Mouse (Mus musculus) embryonic facial prominence, embryonic 15.5 days (tissue): ENCODE results near the gene Lyve1. TPM values are rescaled to one million over a fixed set of nuclear protein-coding genes. Genes with fewer than 3 reads are reported as not detected.

Experiments
- ATAC-seq: fragments of 200-750 bp; cut with Nextera tagmentation; 2 replicates; pipeline ENCODE4 v1.8.0; 2017; ENCODE audit warnings: low read depth, moderate TSS enrichment; ENCODE audit not compliant: insufficient number of reproducible peaks, low FRiP score, low TSS enrichment
- H3K27ac ChIP-seq: fragments of 300-500 bp; sonication (generic); replicated peaks from 2 replicates; pipeline ENCODE4 v1.5.1; 2015; ENCODE audit warnings: mild to moderate bottlenecking, inconsistent platforms
- H3K27me3 ChIP-seq: fragments of 300-500 bp; sonication (generic); 2 replicates; pipeline ENCODE4 v1.6.1; 2015; ENCODE audit warnings: inconsistent platforms
- H3K36me3 ChIP-seq: fragments of 300-500 bp; sonication (generic); 2 replicates; pipeline ENCODE4 v1.6.1; 2015; ENCODE audit warnings: mild to moderate bottlenecking, inconsistent platforms
- H3K4me1 ChIP-seq: fragments of 300-500 bp; sonication (generic); 2 replicates; pipeline ENCODE4 v1.6.1; 2015; ENCODE audit warnings: inconsistent platforms
- H3K4me2 ChIP-seq: fragments of 300-500 bp; sonication (generic); replicated peaks from 2 replicates; pipeline ENCODE4 v1.6.1; 2015; ENCODE audit warnings: mild to moderate bottlenecking, inconsistent platforms
- H3K4me3 ChIP-seq: fragments of 300-500 bp; sonication (generic); replicated peaks from 2 replicates; pipeline ENCODE4 v1.5.1; 2015; ENCODE audit warnings: mild to moderate bottlenecking, inconsistent platforms
- H3K9ac ChIP-seq: fragments of 300-500 bp; sonication (generic); 2 replicates; pipeline ENCODE4 v1.6.1; 2015; ENCODE audit warnings: inconsistent platforms
- H3K9me3 ChIP-seq: fragments of 300-500 bp; sonication (generic); replicated peaks from 2 replicates; pipeline ENCODE4 v1.6.1; 2016; ENCODE audit warnings: inconsistent platforms
- WGBS: fragments of 180-500 bp; shearing (Covaris S2); methylation state at CpG from one replicate; pipeline ENCODE4 v1.1.7; 2015; 5-methylcytosine and 5-hydroxymethylcytosine counted together
- polyA plus RNA-seq: library from polyadenylated mRNA; unstranded; fragments of >200 nt; fragmentation: Nextera tagmentation; extraction: Ambion mirVana; gene quantifications from 2 replicates; pipeline ENCODE4 v1.2.1, GENCODE M21; 2015

Lyve1 gene
- polyA plus RNA-seq, 1 experiment from 2014 or later = 14.4 TPM

GRCm38 (mm10) chr7:110823076-110823475 lies 40.0 kb downstream of the Lyve1 start:
- Histone ChIP-seq H3K27ac (no peak overlapping the region), H3K9me3 (no peaks in the 10 kb centered on the region), H3K4me3 (no peak overlapping the region), H3K27me3 (no peaks in the 10 kb centered on the region), H3K9ac (no peak overlapping the region), H3K36me3 (peaks cover 24% of the 10 kb centered on the region), H3K4me2 (no peak overlapping the region), H3K4me1 (peaks cover 22% of the 10 kb centered on the region)
- no peak for ATAC-seq
- 71% methylated on average over 8 of the region's 8 CpGs for WGBS

DNA sequence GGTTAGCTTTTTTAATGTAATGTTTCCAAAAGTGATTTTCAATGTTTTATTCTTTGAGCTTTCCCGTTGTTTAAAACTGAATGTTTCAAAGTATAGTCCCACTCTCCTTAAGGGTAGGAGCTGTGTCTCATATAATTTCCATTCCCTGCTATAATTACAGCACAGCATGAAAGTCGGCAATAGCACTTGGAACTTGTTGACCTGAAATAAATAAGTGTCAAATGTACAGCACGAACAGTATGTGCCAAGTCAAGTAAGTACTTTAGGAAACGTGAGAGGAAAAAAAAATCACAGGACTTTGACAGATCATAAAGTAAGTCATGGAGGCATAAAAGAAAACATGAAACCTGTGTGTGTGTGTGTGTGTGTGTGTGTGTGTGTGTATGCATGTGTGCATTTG lies 41.0 kb downstream of the Lyve1 start:
- H3K4me2 ChIP-seq = no peak overlapping the region
- ATAC-seq = no peak
- peaks cover 22% of the 10 kb centered on the region for H3K4me1 ChIP-seq
- 28% methylated on average over 4 of the region's 4 CpGs for WGBS
- no peaks in the 10 kb centered on the region for H3K27me3 ChIP-seq
- H3K9ac ChIP-seq = no peak overlapping the region
- peaks cover 24% of the 10 kb centered on the region for H3K36me3 ChIP-seq
- peak overlapping the region; percentile 63; the same call in 1 of the 2 replicates for H3K27ac ChIP-seq
- H3K4me3 ChIP-seq = no peak overlapping the region
- H3K9me3 ChIP-seq = no peaks in the 10 kb centered on the region

DNA sequence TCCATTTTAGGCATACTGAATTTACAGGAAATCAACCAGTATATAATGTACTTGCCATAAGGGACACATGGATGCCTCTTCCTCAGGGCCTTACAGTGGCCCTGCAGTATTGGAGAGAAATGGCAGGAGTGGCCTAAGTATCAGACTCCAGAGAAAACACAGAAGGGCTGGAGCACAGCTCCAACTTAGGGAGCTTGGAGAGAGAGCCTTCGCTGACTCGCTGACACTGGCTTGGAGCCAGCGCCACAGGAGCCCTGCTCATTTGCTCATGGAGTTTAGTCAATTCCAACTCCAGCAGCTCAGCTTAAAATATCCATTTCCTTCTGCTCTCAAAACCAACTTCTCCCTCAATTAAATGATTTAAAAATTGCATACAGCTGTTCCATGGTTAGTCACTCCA lies 41.4 kb downstream of the Lyve1 start:
- no peak overlapping the region for H3K9ac ChIP-seq
- no peak overlapping the region for H3K4me2 ChIP-seq
- H3K4me1 ChIP-seq = peaks cover 22% of the 10 kb centered on the region
- 34% methylated on average over 3 of the region's 3 CpGs for WGBS
- no peaks in the 10 kb centered on the region for H3K27me3 ChIP-seq
- H3K9me3 ChIP-seq = no peaks in the 10 kb centered on the region
- no peak overlapping the region for H3K4me3 ChIP-seq
- peaks cover 24% of the 10 kb centered on the region for H3K36me3 ChIP-seq
- peak overlapping the region; percentile 63 for H3K27ac ChIP-seq
- ATAC-seq = no peak

DNA sequence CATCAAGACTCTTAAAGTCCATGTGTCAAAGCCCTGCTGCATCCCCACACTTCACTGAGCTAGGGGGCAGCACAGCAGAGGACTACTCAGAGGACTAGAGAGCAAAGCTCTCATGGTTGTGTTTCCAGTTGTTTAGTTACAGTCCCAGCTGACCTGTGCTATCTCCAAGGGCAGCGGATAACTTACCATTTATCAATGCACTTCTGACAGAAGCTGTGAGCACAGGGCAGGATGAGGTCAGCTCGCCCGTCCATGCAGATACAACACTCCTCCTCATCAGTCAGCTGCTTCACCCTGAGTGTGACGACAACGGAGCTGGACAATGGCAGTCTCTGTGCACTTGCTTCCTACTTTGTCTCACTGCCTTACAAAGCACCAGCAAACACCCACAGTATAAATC lies 42.0 kb downstream of the Lyve1 start:
- 67% methylated on average over 5 of the region's 5 CpGs for WGBS
- H3K4me3 ChIP-seq = no peak overlapping the region
- no peaks in the 10 kb centered on the region for H3K9me3 ChIP-seq
- H3K27me3 ChIP-seq = no peaks in the 10 kb centered on the region
- H3K36me3 ChIP-seq = peaks cover 24% of the 10 kb centered on the region
- no peak overlapping the region for H3K9ac ChIP-seq
- no peak overlapping the region for H3K4me2 ChIP-seq
- ATAC-seq = no peak
- H3K27ac ChIP-seq = no peak overlapping the region
- peaks cover 22% of the 10 kb centered on the region for H3K4me1 ChIP-seq

DNA sequence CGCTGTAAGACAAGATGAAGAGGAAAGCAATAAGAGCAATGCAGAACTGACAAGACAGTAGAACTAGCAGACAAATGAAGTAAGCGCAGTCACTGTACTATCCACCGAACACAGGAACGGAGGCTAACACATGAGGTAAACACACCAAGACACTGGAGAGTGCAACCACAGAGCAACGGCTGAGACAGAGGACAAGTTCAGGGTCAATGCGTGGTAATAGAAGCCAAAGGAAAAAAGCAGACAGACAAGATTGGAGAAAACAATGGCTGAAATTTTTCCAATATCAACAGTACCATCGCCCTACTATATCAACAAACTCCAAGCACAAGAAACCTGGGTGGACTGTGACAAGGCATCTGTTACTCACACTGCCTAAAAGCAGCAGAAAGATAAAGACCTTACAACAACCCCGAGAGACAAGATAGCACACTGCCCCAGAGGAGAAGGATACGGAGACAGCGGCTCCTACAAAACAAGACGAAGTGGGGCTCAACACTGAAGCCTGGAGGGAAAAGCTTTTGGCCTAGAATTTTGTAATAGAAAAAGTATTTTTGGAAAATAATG lies 44.2 kb downstream of the Lyve1 start:
- no peaks in the 10 kb centered on the region for H3K27me3 ChIP-seq
- peaks cover 15% of the 10 kb centered on the region for H3K36me3 ChIP-seq
- 82% methylated on average over 11 of the region's 11 CpGs for WGBS
- peaks cover 28% of the 10 kb centered on the region for H3K4me1 ChIP-seq
- ATAC-seq = no peak
- no peaks in the 10 kb centered on the region for H3K9me3 ChIP-seq
- no peak overlapping the region for H3K4me2 ChIP-seq
- no peak overlapping the region for H3K27ac ChIP-seq
- H3K4me3 ChIP-seq = no peak overlapping the region
- H3K9ac ChIP-seq = no peak overlapping the region

DNA sequence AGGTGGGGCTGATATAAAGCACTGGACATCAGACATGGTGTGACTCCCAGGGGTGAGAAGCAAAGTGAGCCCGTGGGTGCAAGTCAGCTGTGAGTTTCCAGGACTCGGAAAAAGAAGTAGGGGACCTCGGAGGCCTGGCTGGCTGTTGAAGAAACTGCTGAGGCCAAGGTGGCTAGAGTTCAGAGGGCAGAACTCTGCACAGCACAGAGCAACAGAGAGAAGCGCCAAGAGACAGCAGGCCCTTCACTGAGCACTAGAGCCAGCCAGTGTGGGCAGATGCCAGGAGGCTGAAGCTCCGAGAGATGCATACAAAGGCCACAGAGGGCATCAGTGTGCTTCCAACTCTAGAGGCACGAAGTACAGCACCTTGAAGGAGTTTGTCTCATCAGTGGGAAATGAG lies 44.8 kb downstream of the Lyve1 start:
- ATAC-seq = no peak
- no peak overlapping the region for H3K27ac ChIP-seq
- H3K36me3 ChIP-seq = peaks cover 8% of the 10 kb centered on the region
- H3K4me3 ChIP-seq = no peak overlapping the region
- no peaks in the 10 kb centered on the region for H3K9me3 ChIP-seq
- no peak overlapping the region for H3K4me2 ChIP-seq
- H3K9ac ChIP-seq = no peak overlapping the region
- H3K4me1 ChIP-seq = peaks cover 21% of the 10 kb centered on the region
- H3K27me3 ChIP-seq = no peaks in the 10 kb centered on the region
- 74% methylated on average over 6 of the region's 6 CpGs for WGBS

- no peaks in the 10 kb centered on the region for H3K9me3 ChIP-seq
- no peaks in the 10 kb centered on the region for H3K27me3 ChIP-seq
- H3K4me1 ChIP-seq = peaks cover 7% of the 10 kb centered on the region; the same call in 1 of the 2 replicates
- WGBS = 35% methylated on average over 5 of the region's 5 CpGs
- peak overlapping the region; percentile 65 for H3K27ac ChIP-seq
- peak; percentile 57; the same call in 1 of the 2 replicates for ATAC-seq
- no peak overlapping the region for H3K4me2 ChIP-seq
- H3K9ac ChIP-seq = no peak overlapping the region
- H3K4me3 ChIP-seq = no peak overlapping the region
- H3K36me3 ChIP-seq = 0 out of 2 replicates have a peak, but pooled peaks cover 7% of the 10 kb centered on the region
Measured at GRCm38 (mm10) chr7:110816037-110816436, 47.0 kb downstream of the Lyve1 start.

GRCm38 (mm10) chr7:110813983-110814382 lies 49.1 kb downstream of the Lyve1 start:
- H3K9me3 ChIP-seq = no peaks in the 10 kb centered on the region
- no peak overlapping the region for H3K27ac ChIP-seq
- 0 out of 2 replicates have a peak, but pooled peaks cover 7% of the 10 kb centered on the region for H3K36me3 ChIP-seq
- 92% methylated on average over 1 of the region's 1 CpGs for WGBS
- H3K4me3 ChIP-seq = no peak overlapping the region
- peaks cover 17% of the 10 kb centered on the region for H3K4me1 ChIP-seq
- no peak for ATAC-seq
- H3K9ac ChIP-seq = no peak overlapping the region
- no peak overlapping the region for H3K4me2 ChIP-seq
- H3K27me3 ChIP-seq = no peaks in the 10 kb centered on the region

DNA sequence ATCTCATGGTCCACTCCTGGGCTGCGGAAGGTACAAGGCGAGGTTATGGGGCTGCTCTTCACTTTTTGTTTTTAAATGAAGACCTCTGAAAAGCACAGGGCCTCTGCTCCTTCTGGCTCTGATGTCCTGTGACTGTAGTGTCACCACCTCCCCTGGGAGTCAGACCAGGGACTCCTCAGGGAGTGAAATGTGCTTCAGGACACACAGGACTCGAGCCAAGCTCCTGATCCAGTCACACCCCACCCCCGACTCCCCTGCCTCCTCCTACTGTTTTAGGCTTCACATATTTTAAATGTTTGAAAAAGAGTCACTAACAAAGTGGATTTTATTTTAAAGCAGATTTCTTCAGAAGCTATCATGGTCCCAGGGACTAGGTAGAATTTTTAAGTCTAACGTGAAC lies 51.5 kb downstream of the Lyve1 start:
- WGBS = 75% methylated on average over 5 of the region's 5 CpGs
- no peak overlapping the region for H3K9ac ChIP-seq
- no peak overlapping the region for H3K4me2 ChIP-seq
- H3K27ac ChIP-seq = no peak overlapping the region
- peaks cover 24% of the 10 kb centered on the region for H3K4me1 ChIP-seq
- 0 out of 2 replicates have a peak, but pooled peaks cover 3% of the 10 kb centered on the region for H3K36me3 ChIP-seq
- ATAC-seq = no peak
- no peak overlapping the region for H3K4me3 ChIP-seq
- H3K27me3 ChIP-seq = no peaks in the 10 kb centered on the region
- no peaks in the 10 kb centered on the region for H3K9me3 ChIP-seq

DNA sequence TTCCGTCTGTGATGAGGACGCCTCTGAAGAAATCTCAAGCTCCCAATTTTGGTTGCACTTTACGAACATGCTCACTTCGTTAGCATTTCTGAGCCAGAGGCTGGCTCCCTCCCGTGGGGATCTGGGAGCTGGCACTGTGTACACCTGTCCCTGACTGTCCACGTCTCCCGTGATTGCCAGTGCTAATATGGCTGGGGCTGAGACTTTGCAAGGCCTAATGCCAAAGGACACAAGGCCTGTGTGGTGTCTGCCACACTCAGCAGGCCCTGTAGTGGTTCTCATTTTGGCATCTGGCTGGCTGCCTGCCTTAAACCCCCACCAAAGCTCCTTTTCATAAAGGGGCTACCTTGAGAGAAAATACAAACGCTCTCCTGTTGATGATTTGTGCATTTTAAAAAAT lies 52.0 kb downstream of the Lyve1 start:
- Histone ChIP-seq H3K4me2 (no peak overlapping the region), H3K9ac (no peak overlapping the region), H3K4me1 (peaks cover 23% of the 10 kb centered on the region), H3K9me3 (no peaks in the 10 kb centered on the region), H3K27ac (no peak overlapping the region), H3K4me3 (no peak overlapping the region), H3K27me3 (no peaks in the 10 kb centered on the region), H3K36me3 (0 out of 2 replicates have a peak, but pooled peaks cover 3% of the 10 kb centered on the region)
- WGBS = 77% methylated on average over 8 of the region's 8 CpGs
- no peak for ATAC-seq

- Histone ChIP-seq H3K36me3 (0 out of 2 replicates have a peak, but pooled peaks cover 3% of the 10 kb centered on the region), H3K27me3 (no peaks in the 10 kb centered on the region), H3K9ac (no peak overlapping the region), H3K9me3 (no peaks in the 10 kb centered on the region), H3K4me1 (peaks cover 18% of the 10 kb centered on the region), H3K4me3 (no peak overlapping the region), H3K4me2 (no peak overlapping the region), H3K27ac (peak overlapping the region; percentile 78)
- WGBS = 85% methylated on average over 18 of the region's 18 CpGs
- ATAC-seq = 0 out of 2 replicates have a peak, but pooled peaks have one; percentile 31
Measured at GRCm38 (mm10) chr7:110809585-110810557, 53.2 kb downstream of the Lyve1 start.
